Mouse (Mus musculus): ENCODE data around the gene Grid2ip.
A peak's percentile ranks its signal among the peaks of the same experiment; 100 is the strongest.

GRCm38 (mm10) chr5:143422990-143423389 lies 65.9 kb downstream of the Grid2ip start:
- TF ChIP-seq CTCF (IDR thresholded peaks at IDR 0.05; ENCODE audit: low read depth) (peak; percentile 12; the same call in 1 of the 2 replicates), EP300 (IDR thresholded peaks at IDR 0.05; ENCODE audit: low read depth) (no peak)

Measured in heart, postnatal 0 days (tissue).